Mouse (Mus musculus): ENCODE results near the gene 4833423E24Rik.

Gene 4833423E24Rik

GRCm38 (mm10) chr2:85518879-85519278 is at the start of gene 4833423E24Rik:
Gene 4833423E24Rik, minus strand, starts transcription at chr2:85519024.
- DNase-seq (ENCODE audit: low read depth, low spot score), result no peak

GRCm38 (mm10) chr2:85561187-85561586 is 42.4 kb upstream of the 4833423E24Rik start:
- DNase-seq (ENCODE audit: low read depth, low spot score), result peak; percentile 66

GRCm38 (mm10) chr2:85560226-85560625 is 41.4 kb upstream of the 4833423E24Rik start:
- no peak for DNase-seq (ENCODE audit: low read depth, low spot score)

GRCm38 (mm10) chr2:85554806-85555205 is 36.0 kb upstream of the 4833423E24Rik start:
- no peak for DNase-seq (ENCODE audit: low read depth, low spot score)

GRCm38 (mm10) chr2:85533934-85534333 is 15.1 kb upstream of the 4833423E24Rik start:
- no peak for DNase-seq (ENCODE audit: low read depth, low spot score)

- DNase-seq (ENCODE audit: low read depth, low spot score), result no peak
Measured at GRCm38 (mm10) chr2:85532082-85532778, 13.4 kb upstream of the 4833423E24Rik start.

- no peak for DNase-seq (ENCODE audit: low read depth, low spot score)
Measured at GRCm38 (mm10) chr2:85522859-85523489, 4.2 kb upstream of the 4833423E24Rik start.

GRCm38 (mm10) chr2:85518292-85518691 is 532 bp downstream of the 4833423E24Rik start:
- no peak for DNase-seq (ENCODE audit: low read depth, low spot score)

GRCm38 (mm10) chr2:85510376-85510775 is 8.4 kb downstream of the 4833423E24Rik start:
- no peak for DNase-seq (ENCODE audit: low read depth, low spot score)

GRCm38 (mm10) chr2:85490396-85490795 is 28.4 kb downstream of the 4833423E24Rik start:
- DNase-seq (ENCODE audit: low read depth, low spot score), result no peak

- DNase-seq (ENCODE audit: low read depth, low spot score), result no peak
Measured at GRCm38 (mm10) chr2:85466801-85467325, 52.0 kb downstream of the 4833423E24Rik start.

GRCm38 (mm10) chr2:85443539-85443938 is 75.3 kb downstream of the 4833423E24Rik start, which contains the start of gene Olfr995:
Gene Olfr995, minus strand, starts transcription at chr2:85443639.
- no peak for DNase-seq (ENCODE audit: low read depth, low spot score)

GRCm38 (mm10) chr2:85442546-85442945 is 76.3 kb downstream of the 4833423E24Rik start:
- no peak for DNase-seq (ENCODE audit: low read depth, low spot score)

- DNase-seq (ENCODE audit: low read depth, low spot score), result no peak
Measured at GRCm38 (mm10) chr2:85436351-85436750, 82.5 kb downstream of the 4833423E24Rik start, which contains the start of gene Olfr994. Gene Olfr994, minus strand, starts transcription at chr2:85436451.

All from brain, adult 2 months (tissue).